Mouse (Mus musculus): ENCODE results near the gene Zfp280b.
"Not testable (repeated sequence)": the region's sequence is repeated elsewhere in the genome, so short reads cannot be mapped to it uniquely, and the experiment has no call there.

The Zfp280b gene

GRCm38 (mm10) chr10:76032402-76033118 is at the start of gene Zfp280b:
Gene Zfp280b (plus strand): TSS chr10:76032650.
- peak; percentile 85 for DNase-seq (ENCODE audit: low read depth, low spot score)

- no peak for DNase-seq (ENCODE audit: low read depth, low spot score)
Measured at GRCm38 (mm10) chr10:75990430-75991042, 41.9 kb upstream of the Zfp280b start.

- DNase-seq (ENCODE audit: low read depth, low spot score): no peak
Measured at GRCm38 (mm10) chr10:75993616-75994240, 38.7 kb upstream of the Zfp280b start.

- DNase-seq (ENCODE audit: low read depth, low spot score): not testable (repeated sequence)
Measured at GRCm38 (mm10) chr10:75994531-75995210, 37.8 kb upstream of the Zfp280b start.

DNA sequence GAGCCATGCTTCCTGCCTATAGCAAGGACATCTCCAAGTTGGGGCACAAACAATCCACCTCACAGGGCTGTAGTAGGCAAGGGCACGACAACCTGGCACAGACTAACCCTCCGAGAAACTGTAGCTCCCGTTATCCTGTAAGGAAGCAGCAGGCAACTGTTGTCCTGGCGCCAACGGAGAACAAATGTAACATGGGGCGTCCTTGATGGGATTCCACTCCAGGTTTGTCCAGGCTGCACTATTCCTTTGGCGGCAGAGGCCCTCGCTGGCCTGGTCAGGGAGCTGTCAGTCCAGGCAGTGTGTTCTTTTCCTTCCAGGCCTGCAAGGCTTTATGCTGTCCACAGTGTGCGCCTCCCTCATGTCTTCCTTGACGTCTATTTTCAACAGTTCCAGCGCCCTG is 37.0 kb upstream of the Zfp280b start:
- DNase-seq (ENCODE audit: low read depth, low spot score): no peak

DNA sequence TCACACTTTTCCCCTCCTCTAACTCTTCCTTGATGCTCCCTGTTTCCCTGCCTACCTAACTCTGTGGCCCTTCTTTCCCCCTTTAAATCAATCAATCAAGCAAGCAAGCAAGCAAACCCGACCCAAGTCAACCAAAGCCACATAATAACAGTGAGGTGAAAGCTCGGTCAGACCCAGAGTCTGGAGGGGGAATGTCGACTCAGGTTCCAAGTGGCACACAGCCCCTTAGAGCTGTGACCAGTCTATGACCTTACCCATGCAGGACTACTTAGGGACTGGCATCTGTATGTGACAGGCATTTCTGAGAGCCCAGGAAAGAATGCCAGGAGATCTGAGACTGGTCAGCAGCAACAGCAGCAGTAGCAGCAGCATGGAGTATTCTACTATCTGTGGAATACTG is 36.1 kb upstream of the Zfp280b start:
- no peak for DNase-seq (ENCODE audit: low read depth, low spot score)

- DNase-seq (ENCODE audit: low read depth, low spot score): no peak
Measured at GRCm38 (mm10) chr10:76001160-76001559, 31.3 kb upstream of the Zfp280b start.

DNA sequence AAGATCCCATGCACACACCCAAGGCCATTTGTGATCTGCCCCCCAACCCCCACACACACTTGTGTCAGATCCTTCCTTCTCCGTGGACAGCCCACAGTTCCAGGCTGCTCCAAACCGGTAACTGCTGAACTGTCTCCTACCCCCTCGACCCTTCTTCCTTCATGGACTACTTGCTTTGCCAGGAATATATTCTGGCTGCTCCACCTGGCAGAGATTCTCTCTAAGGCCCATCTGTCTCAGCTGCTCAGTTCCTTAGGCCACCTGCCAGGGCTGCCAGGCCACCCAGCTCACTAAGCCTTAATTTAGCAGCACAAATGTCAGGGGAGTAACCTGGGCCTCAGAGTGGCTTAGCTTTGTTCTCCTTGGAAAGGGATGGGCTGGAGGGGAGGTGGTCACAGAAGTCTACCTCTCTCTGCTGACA is 30.3 kb upstream of the Zfp280b start:
- no peak for DNase-seq (ENCODE audit: low read depth, low spot score)

GRCm38 (mm10) chr10:76002615-76003014 is 29.8 kb upstream of the Zfp280b start:
- no peak for DNase-seq (ENCODE audit: low read depth, low spot score)

DNA sequence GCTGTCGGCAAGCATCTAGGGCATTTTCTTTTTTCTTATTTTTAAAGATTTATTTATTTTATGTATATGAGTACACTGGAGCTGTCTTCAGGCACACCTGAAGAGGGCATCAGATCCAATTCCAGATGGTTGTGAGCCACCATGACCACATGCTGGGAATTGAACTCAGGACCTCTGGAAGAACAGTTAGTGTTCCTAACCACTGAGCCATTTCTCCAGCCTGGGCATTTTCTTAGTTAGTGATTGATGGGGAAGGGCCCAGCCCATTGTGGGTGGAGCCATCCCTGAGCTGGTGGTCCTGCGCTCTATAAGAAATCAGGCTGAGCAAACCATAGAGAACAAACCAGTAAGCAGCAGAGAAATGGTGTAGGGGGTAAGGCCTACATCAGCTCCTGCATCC is 29.2 kb upstream of the Zfp280b start:
- no peak for DNase-seq (ENCODE audit: low read depth, low spot score)

DNA sequence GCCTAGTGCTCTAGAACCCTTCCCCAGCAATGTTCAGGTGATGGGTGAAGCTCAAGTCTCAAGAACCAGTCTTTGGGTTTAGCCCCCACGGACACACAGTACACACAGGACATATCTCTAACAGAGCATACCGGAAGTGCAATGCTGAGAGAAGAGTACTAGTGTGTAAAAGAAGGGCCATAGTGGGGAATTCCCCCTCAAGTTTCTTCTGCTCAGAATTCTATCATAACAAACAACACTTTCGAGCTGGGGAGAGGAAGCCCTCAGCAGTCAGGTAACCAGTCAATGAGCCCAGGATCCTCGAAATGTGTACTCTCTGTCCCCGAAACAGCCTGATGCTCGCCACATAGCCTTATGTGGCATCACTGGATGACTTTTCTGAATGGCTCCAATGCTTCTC is 26.1 kb upstream of the Zfp280b start:
- DNase-seq (ENCODE audit: low read depth, low spot score): no peak

- DNase-seq (ENCODE audit: low read depth, low spot score): no peak
Measured at GRCm38 (mm10) chr10:76009812-76010211, 22.6 kb upstream of the Zfp280b start.

- no peak for DNase-seq (ENCODE audit: low read depth, low spot score)
Measured at GRCm38 (mm10) chr10:76012922-76013321, 19.5 kb upstream of the Zfp280b start.

DNA sequence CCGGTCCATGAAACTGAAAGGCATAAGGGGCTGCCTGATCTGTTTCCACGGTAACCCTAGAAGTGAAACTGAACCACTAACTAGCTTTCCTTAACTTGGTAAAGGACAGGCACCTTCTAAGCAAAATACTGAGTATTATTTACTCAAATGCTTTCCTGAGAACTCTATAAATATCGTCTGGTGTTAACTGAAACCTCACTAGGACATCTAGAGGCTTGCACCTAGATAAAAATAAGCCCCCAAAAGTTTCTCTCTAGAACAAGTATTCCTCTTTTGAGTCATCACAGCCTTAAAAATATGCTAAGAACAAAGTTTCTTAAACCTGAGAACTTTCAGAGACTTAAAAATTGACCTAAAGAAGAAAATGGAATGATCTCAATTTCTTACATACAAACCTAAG is 15.6 kb upstream of the Zfp280b start:
- no peak for DNase-seq (ENCODE audit: low read depth, low spot score)

GRCm38 (mm10) chr10:76021728-76022127 is 10.7 kb upstream of the Zfp280b start:
- DNase-seq (ENCODE audit: low read depth, low spot score): no peak

GRCm38 (mm10) chr10:76023921-76024320 is 8.5 kb upstream of the Zfp280b start:
- DNase-seq (ENCODE audit: low read depth, low spot score): no peak

DNA sequence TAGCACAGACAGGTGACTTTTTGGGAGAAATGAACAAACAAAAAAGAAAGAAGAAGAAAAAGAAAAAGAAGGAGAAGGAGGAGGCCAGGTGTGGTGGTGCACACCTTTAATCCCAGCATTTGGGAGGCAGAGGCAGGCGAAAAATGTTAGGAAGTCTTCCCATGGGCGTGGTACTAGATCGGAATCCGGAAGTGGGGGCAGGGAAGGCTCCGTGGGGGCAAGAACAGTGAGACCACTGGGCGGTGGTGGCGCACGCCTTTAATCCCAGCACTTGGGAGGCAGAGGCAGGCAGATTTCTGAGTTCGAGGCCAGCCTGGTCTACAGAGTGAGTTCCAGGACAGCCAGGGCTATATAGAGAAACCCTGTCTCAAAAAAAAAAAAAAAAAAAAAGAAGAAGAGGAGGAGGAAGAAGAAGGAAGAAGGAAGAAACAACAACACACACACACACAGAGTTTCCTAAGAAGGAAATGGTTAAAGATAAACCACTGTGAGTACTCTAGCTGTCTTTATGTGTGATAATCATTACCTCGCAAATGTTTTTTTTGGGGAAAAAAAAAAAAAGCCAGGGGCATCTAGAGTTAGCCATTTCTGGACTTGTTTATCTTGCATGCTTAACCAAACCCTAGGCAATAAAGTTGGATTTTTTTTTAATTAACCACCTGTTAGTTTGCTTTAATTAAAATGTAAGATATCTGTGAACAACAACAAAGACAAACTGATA is 6.8 kb upstream of the Zfp280b start:
- no peak for DNase-seq (ENCODE audit: low read depth, low spot score)

DNA sequence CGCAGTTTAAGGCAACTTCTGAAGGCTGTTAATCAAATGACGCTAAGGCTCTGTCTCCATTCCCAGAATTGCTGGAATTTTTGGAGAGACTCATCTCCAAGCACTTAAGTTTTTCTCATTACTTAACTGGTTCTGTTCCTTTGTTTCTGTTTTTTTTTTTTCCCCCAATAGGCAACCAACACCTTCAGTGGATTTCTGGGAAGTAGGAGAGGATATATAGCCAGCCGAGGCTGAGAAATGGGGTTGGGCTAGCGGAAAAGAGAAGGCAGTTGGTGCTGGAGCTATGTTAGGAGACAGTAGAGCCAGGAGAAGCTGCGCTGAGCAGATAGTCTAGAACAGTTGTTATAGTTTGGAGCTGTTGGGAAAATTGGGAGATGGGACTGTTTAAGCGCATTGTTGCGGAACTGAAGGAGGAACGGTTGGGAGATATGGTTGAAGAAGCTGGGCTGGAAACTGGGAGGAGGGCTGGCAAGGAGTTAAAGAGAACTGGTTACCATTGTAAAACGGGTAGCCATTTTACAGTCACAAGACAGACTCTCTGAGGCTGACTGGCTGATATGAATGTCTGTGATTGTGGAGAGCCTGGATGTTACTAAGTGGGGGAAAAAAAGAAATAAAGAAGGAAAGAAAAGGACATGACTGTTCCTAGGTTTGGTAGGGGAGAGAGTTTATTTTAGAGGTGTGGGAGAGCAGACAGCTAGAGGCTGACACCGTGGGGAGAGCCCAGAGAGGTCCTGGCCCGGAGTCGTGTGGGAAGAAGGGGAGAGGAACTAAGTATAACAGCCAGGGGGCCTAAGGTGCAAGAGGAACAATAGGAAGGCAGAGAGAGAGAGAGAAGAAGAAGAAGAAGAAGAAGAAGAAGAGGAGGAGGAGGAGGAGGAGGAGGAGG is 5.1 kb upstream of the Zfp280b start:
- no peak for DNase-seq (ENCODE audit: low read depth, low spot score)

- no peak for DNase-seq (ENCODE audit: low read depth, low spot score)
Measured at GRCm38 (mm10) chr10:76028016-76028366, 4.5 kb upstream of the Zfp280b start.

DNA sequence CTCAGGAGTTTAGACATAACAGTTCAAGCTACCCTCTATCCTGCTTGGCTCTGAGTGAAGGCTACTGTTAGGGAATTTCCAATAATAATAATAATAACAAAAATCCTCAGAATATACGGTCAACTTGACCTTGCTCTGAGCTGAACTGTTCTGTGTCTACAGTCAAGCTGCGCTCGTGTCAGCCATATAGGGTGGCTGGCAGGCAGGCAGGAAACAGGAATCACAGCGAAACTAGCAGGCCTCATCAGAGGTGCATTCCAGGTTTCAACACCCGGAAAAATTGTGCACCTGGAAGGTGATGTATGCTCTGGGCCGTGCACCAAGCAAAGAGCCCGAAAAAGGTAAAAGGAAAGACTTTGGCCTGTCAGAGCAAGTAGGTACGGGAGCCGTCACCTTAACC is 4.1 kb upstream of the Zfp280b start:
- no peak for DNase-seq (ENCODE audit: low read depth, low spot score)

DNA sequence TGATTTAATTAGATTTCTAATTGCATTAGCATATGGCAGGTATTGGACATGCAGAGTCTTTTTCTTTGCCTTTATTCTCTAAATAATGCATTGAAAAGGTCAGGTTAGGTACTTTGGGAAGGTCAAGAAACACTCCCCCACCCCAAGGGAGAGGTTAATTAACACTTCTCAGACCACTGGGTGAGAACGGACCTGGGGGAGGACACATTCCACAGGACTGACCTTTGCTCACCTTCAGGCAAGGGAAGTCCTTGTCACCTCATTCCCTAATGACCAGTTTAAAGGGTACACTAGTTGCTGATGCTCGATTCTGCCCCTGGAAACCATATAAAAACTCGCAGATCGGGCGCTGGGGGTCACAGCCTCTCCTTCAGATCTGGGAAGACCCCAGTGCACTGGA is 3.2 kb upstream of the Zfp280b start:
- DNase-seq (ENCODE audit: low read depth, low spot score): no peak

Data from c-Kit-negative CD71-positive TER-119-positive erythroid progenitor cells, embryonic 14.5 days (primary cell).